Mouse (Mus musculus) spleen, adult 2 months (tissue): ENCODE measurements at regions not wholly inside any gene's neighbourhood (a gene's known extent, or its start where the extent isn't known, plus 50 kb on each side); places are given as distances from the start of the nearest gene placed in this dataset.

Source experiments
- DNase-seq, 2 experiments: peaks; one replicate each; pipeline versions ENCODE4 v3.0.0 to v3.0.0-alpha.2; 2012 to 2021; ENCODE audit warnings: low spot score in 2 of 2, low read depth in 1 of 2
- H3K27ac ChIP-seq: fragments of 200-500 bp; 2 replicates; pipeline ENCODE4 v1.5.1; 2012; ENCODE audit warnings: low read length, inconsistent platforms; ENCODE audit not compliant: insufficient read depth
- H3K27me3 ChIP-seq: fragments of 200-500 bp; 2 replicates; pipeline ENCODE4 v1.6.1; 2012; ENCODE audit warnings: mild to moderate bottlenecking, moderate library complexity, low read length, inconsistent platforms; ENCODE audit not compliant: control insufficient read depth, insufficient read depth
- H3K36me3 ChIP-seq: fragments of 200-500 bp; 2 replicates; pipeline ENCODE4 v1.6.1; 2012; ENCODE audit warnings: mild to moderate bottlenecking, low read length, inconsistent platforms; ENCODE audit not compliant: control insufficient read depth, insufficient read depth
- H3K4me1 ChIP-seq: fragments of 200-500 bp; 2 replicates; pipeline ENCODE4 v1.6.1; 2011; ENCODE audit warnings: inconsistent platforms; ENCODE audit not compliant: control insufficient read depth, insufficient read depth, insufficient read length
- H3K4me3 ChIP-seq: fragments of 200-500 bp; 2 replicates; pipeline ENCODE4 v1.5.1; 2011; ENCODE audit warnings: mild to moderate bottlenecking, inconsistent platforms; ENCODE audit not compliant: insufficient read depth, insufficient read length; ENCODE audit errors: extremely low read depth
- CTCF ChIP-seq: fragments of 200-500 bp; IDR thresholded peaks from 2 replicates; pipeline ENCODE4 v1.5.1; 2011; ENCODE audit warnings: mild to moderate bottlenecking, inconsistent platforms; ENCODE audit not compliant: insufficient read depth, insufficient read length, insufficient replicate concordance; ENCODE audit errors: extremely low read depth
- POLR2A ChIP-seq: fragments of 200-500 bp; IDR thresholded peaks from 2 replicates; pipeline ENCODE4 v1.6.1; 2011; ENCODE audit warnings: low read depth, low read length, inconsistent platforms
- WGBS: fragments of 180-500 bp; shearing (Covaris S2); methylation state at CpG from one replicate; pipeline ENCODE4 v1.1.7; 2018; 5-methylcytosine and 5-hydroxymethylcytosine counted together

DNA sequence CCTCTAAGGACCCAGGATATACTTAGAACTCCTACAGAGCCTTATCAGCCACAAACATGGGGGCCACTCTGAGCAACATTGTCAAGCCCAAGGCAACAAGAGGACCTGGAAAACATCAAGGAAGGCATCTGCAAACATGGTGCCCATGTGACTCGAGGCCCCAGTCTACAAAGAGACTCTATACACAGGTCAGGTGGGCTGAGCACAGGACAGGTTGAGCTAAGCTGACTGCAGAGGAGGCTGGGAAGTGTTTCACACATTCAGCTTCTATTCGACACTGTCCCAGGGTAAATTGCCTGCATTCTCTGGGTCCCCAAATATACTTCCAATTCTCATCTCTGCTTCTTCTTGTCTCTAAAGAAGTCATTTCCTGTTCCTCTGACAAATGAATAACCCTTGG lies 52.1 kb upstream of the 1110032F04Rik start:
- 63% methylated on average over 2 of the region's 2 CpGs for WGBS
- no peak for DNase-seq
- no peak overlapping the region for H3K27ac ChIP-seq
- no peak overlapping the region for H3K4me3 ChIP-seq
- no peaks in the 10 kb centered on the region for H3K27me3 ChIP-seq
- no peak for TF ChIP-seq CTCF
- no peak for TF ChIP-seq POLR2A
- H3K36me3 ChIP-seq, result no peaks in the 10 kb centered on the region
- H3K4me1 ChIP-seq, result no peaks in the 10 kb centered on the region
